Mouse (Mus musculus): Measurements from ENCODE around the gene Nfasc. TPM values are rescaled to one million over a fixed set of nuclear protein-coding genes. Genes with fewer than 3 reads are reported as not detected.

The Nfasc gene
- polyA plus RNA-seq, 1 experiment from 2014 or later, result 0.12 TPM

- H3K4me2 ChIP-seq, result no peak overlapping the region
- peaks cover 9% of the 10 kb centered on the region for H3K4me1 ChIP-seq (replicated peaks)
- no peak for ATAC-seq (ENCODE audit: low read depth)
- peaks cover 9% of the 10 kb centered on the region; the same call in 1 of the 2 replicates for H3K27me3 ChIP-seq
- H3K9ac ChIP-seq, result no peak overlapping the region
- H3K9me3 ChIP-seq (replicated peaks), result no peaks in the 10 kb centered on the region
- no peak for DNase-seq
- no peaks in the 10 kb centered on the region for H3K36me3 ChIP-seq
- H3K4me3 ChIP-seq (replicated peaks), result no peak overlapping the region
- WGBS (ENCODE audit: insufficient replicate concordance), result 25% methylated on average over 10 of the region's 10 CpGs
- no peak overlapping the region for H3K27ac ChIP-seq
Observed at GRCm38 (mm10) chr1:132562337-132562795, 179.2 kb downstream of the Nfasc start.

DNA sequence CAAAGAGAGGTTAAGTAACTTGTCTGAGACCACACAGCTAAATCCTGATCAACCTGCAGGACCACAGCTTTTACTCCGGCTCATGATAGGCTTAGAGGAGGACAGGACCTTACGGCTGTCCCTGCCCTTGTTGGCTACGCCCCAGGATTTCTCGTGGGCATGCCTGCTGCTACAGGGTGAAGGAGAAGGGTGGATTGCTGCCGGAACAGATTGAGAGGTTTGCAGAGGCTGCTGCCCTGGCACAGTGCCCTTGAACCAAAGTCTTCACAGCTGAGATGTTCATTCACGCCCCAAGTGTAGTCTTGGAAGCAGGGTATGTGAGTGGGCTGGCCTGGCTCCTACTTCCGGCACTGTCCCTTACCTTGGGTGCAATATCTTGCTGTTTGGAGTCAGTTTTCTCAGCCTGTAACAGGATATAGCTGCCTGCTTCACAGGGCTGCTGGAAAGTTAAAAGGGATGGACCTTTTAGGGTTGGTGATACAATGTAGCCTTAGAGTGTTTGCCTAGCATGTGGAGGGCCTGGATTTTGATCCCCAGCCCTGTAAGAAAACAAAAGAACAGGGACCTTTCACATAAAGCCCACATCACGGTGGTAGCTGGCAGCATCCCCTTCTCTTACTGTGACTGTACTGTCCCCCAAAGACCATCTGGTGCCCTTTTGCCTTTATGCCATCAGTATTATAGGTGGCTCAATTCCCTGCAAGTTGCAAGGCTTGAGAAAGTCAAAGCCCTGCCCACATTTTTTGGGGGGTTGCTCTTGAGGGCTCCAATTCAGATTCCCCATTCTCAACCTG is 180.5 kb downstream of the Nfasc start:
- H3K27ac ChIP-seq, result no peak overlapping the region
- DNase-seq, result no peak
- no peaks in the 10 kb centered on the region for H3K9me3 ChIP-seq (replicated peaks)
- 62% methylated on average over 8 of the region's 8 CpGs for WGBS (ENCODE audit: insufficient replicate concordance)
- H3K36me3 ChIP-seq, result no peaks in the 10 kb centered on the region
- no peak for ATAC-seq (ENCODE audit: low read depth)
- no peak overlapping the region for H3K4me2 ChIP-seq
- peaks cover 9% of the 10 kb centered on the region; the same call in 1 of the 2 replicates for H3K27me3 ChIP-seq
- no peak overlapping the region for H3K9ac ChIP-seq
- peaks cover 9% of the 10 kb centered on the region for H3K4me1 ChIP-seq (replicated peaks)
- H3K4me3 ChIP-seq (replicated peaks), result no peak overlapping the region

- H3K27ac ChIP-seq, result no peak overlapping the region
- peaks cover 9% of the 10 kb centered on the region for H3K4me1 ChIP-seq (replicated peaks)
- no peak overlapping the region for H3K4me3 ChIP-seq (replicated peaks)
- peaks cover 9% of the 10 kb centered on the region; the same call in 1 of the 2 replicates for H3K27me3 ChIP-seq
- no peak for ATAC-seq (ENCODE audit: low read depth)
- H3K9ac ChIP-seq, result no peak overlapping the region
- WGBS (ENCODE audit: insufficient replicate concordance), result 23% methylated on average over 6 of the region's 6 CpGs
- DNase-seq, result no peak
- H3K36me3 ChIP-seq, result no peaks in the 10 kb centered on the region
- no peak overlapping the region for H3K4me2 ChIP-seq
- no peaks in the 10 kb centered on the region for H3K9me3 ChIP-seq (replicated peaks)
Observed at GRCm38 (mm10) chr1:132559045-132559444, 182.6 kb downstream of the Nfasc start.

- Histone ChIP-seq H3K9me3 (replicated peaks) (no peaks in the 10 kb centered on the region), H3K27me3 (peaks cover 9% of the 10 kb centered on the region; the same call in 1 of the 2 replicates), H3K4me1 (replicated peaks) (peaks cover 9% of the 10 kb centered on the region), H3K27ac (no peak overlapping the region), H3K4me3 (replicated peaks) (no peak overlapping the region), H3K4me2 (no peak overlapping the region), H3K9ac (no peak overlapping the region), H3K36me3 (no peaks in the 10 kb centered on the region)
- ATAC-seq (ENCODE audit: low read depth) (peak; percentile 59), DNase-seq (no peak)
- 24% methylated on average over 9 of the region's 9 CpGs for WGBS (ENCODE audit: insufficient replicate concordance)
Observed at GRCm38 (mm10) chr1:132557901-132558631, 183.5 kb downstream of the Nfasc start.

DNA sequence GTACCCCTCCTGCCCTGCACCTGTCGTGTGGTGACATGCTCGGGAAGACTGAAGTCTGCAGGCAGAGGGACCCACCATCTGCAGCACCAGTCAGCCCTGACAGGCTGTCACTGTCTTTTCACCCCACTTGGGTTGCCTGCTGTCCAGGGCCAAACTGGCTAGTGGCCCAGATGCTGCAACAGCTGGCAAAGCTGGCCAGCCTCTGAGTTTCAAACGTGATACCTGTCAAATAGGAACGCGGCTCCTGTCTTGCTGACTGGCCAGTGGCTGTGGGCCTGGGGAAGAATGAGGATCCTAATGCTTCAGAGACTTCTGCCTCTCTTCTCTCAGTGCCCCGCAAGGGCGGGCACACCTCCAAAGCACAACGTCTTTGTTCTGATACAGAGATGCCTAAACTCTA is 197.8 kb downstream of the Nfasc start:
- ATAC-seq (ENCODE audit: low read depth) (no peak), DNase-seq (no peak)
- H3K27me3 ChIP-seq, result peaks cover 65% of the 10 kb centered on the region
- no peak overlapping the region for H3K4me2 ChIP-seq
- no peaks in the 10 kb centered on the region for H3K4me1 ChIP-seq (replicated peaks)
- no peak overlapping the region for H3K4me3 ChIP-seq (replicated peaks)
- WGBS (ENCODE audit: insufficient replicate concordance), result 54% methylated on average over 8 of the region's 8 CpGs
- no peaks in the 10 kb centered on the region for H3K36me3 ChIP-seq
- H3K27ac ChIP-seq, result no peak overlapping the region
- H3K9me3 ChIP-seq (replicated peaks), result no peaks in the 10 kb centered on the region
- no peak overlapping the region for H3K9ac ChIP-seq

DNA sequence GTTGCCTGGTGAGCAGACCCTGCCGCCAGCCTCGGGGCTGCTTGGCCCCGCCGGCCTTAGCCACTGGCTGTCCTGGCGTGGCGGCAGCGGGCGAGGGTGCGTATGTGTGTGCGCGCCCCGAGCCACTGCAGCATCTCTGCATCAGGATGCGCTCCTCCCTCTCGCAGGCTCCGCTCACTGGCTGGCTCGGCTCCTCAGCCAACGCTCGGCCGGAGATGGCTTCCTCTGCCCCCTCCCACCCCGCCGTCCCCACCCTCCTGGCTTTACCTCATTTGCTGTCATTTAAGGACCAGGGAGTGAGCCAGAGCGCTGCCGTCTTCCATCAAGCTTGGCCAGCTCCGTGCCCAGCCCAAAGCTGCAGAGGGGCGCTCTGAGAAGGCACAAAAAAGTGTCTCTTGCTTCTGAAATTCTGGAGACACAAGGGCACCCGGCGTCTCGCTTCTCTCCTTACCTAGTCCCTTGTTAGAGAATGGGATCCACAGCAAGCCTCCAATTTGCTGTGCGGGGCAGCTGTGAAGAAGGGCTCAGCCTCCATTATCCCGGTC is 198.8 kb downstream of the Nfasc start, which contains the start of gene Cntn2:
Cntn2 (minus strand) TSS at position 495 of the 545 bp plus-strand sequence.
- H3K27ac ChIP-seq, result no peak within 1 kb of the TSS
- H3K9me3 ChIP-seq (replicated peaks), result no peaks in the 10 kb centered on the region
- H3K4me1 ChIP-seq (replicated peaks), result no peaks in the 10 kb centered on the region
- no peak for DNase-seq
- no peak within 1 kb of the TSS for H3K4me2 ChIP-seq
- no peak within 1 kb of the TSS for H3K9ac ChIP-seq
- no peaks in the 10 kb centered on the region for H3K36me3 ChIP-seq
- peaks cover 71% of the 10 kb centered on the region for H3K27me3 ChIP-seq
- H3K4me3 ChIP-seq (replicated peaks), result no peak within 1 kb of the TSS
- 4% methylated on average over 30 of the region's 30 CpGs for WGBS (ENCODE audit: insufficient replicate concordance)
- no peak for ATAC-seq (ENCODE audit: low read depth)

GRCm38 (mm10) chr1:132541824-132542599 is 199.6 kb downstream of the Nfasc start:
- no peaks in the 10 kb centered on the region for H3K4me1 ChIP-seq (replicated peaks)
- H3K27me3 ChIP-seq, result peaks cover 75% of the 10 kb centered on the region
- H3K4me2 ChIP-seq, result no peak overlapping the region
- DNase-seq (no peak), ATAC-seq (ENCODE audit: low read depth) (no peak)
- H3K9me3 ChIP-seq (replicated peaks), result no peaks in the 10 kb centered on the region
- 11% methylated on average over 5 of the region's 5 CpGs for WGBS (ENCODE audit: insufficient replicate concordance)
- no peak overlapping the region for H3K9ac ChIP-seq
- H3K4me3 ChIP-seq (replicated peaks), result no peak overlapping the region
- no peaks in the 10 kb centered on the region for H3K36me3 ChIP-seq
- H3K27ac ChIP-seq, result no peak overlapping the region

DNA sequence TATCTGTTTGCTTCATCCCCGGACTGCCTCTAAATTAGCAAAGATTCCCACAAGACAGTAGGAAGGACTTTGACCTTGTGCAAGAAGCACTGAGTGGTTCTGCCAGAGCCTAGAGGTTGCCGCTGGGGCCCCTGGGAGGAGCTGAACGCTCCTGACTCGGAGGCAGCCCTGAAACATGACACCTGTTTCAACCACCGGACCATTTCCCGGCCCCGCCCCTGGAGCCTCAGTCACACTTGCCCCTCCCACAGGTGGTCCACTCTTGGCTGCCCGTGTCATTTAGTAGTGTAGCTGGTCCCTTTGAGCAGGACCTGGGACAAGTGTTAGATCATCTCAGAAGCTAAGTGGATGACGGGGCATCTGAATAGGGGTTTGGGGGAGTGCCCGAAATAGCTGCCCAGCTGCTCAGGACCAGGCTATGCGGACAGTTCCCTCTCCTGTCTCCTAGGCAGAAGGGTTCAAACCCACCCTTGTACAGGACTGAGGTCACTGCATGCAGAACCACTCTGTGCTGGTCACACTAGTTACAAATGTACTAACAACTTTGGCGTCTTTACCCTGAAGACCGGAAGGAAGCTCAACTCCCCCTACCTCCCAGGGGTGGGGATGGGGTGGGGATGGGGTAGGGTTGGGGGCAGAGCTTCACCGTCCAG is 200.3 kb downstream of the Nfasc start:
- H3K36me3 ChIP-seq, result no peaks in the 10 kb centered on the region
- H3K27ac ChIP-seq, result no peak overlapping the region
- H3K4me2 ChIP-seq, result no peak overlapping the region
- H3K4me3 ChIP-seq (replicated peaks), result no peak overlapping the region
- H3K9ac ChIP-seq, result no peak overlapping the region
- no peaks in the 10 kb centered on the region for H3K4me1 ChIP-seq (replicated peaks)
- H3K9me3 ChIP-seq (replicated peaks), result no peaks in the 10 kb centered on the region
- no peak for DNase-seq
- 4% methylated on average over 14 of the region's 14 CpGs for WGBS (ENCODE audit: insufficient replicate concordance)
- ATAC-seq (ENCODE audit: low read depth), result no peak
- peaks cover 77% of the 10 kb centered on the region for H3K27me3 ChIP-seq

DNA sequence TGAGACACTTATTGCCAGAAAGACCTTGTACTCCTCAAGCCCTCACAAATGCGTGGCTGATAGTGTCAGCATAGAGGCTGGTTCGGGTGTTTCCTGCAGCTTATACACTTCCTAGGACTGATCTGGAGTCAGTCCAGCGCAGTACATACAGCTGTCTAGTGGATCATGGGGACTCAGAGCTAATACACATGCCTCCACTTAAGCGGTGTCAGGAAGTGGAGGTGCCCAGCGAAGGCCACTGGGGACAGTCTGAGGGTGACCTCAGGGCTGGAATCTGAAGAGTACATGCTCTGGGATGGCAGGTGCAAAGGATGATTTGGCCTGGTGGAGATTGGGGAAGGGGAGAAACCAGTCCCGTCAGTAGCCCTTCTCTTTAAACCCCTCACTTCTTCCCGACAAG is 200.9 kb downstream of the Nfasc start:
- no peak for DNase-seq
- Histone ChIP-seq H3K4me2 (no peak overlapping the region), H3K9me3 (replicated peaks) (no peaks in the 10 kb centered on the region), H3K36me3 (no peaks in the 10 kb centered on the region), H3K9ac (no peak overlapping the region), H3K27me3 (peaks cover 81% of the 10 kb centered on the region), H3K27ac (no peak overlapping the region), H3K4me3 (replicated peaks) (no peak overlapping the region), H3K4me1 (replicated peaks) (no peaks in the 10 kb centered on the region)
- ATAC-seq (ENCODE audit: low read depth), result no peak
- WGBS (ENCODE audit: insufficient replicate concordance), result 44% methylated on average over 7 of the region's 7 CpGs

- no peak overlapping the region for H3K9ac ChIP-seq
- H3K27me3 ChIP-seq, result peaks cover 83% of the 10 kb centered on the region
Observed at GRCm38 (mm10) chr1:132537736-132538135, 203.9 kb downstream of the Nfasc start.

More at GRCm38 (mm10) chr1:132537736-132538135, 203.9 kb downstream of the Nfasc start:
- no peaks in the 10 kb centered on the region for H3K36me3 ChIP-seq
- no peak overlapping the region for H3K4me3 ChIP-seq (replicated peaks)
- no peak for ATAC-seq (ENCODE audit: low read depth)
- H3K4me2 ChIP-seq, result no peak overlapping the region
- no peaks in the 10 kb centered on the region for H3K4me1 ChIP-seq (replicated peaks)
- DNase-seq, result no peak
- no peak overlapping the region for H3K27ac ChIP-seq
- no peaks in the 10 kb centered on the region for H3K9me3 ChIP-seq (replicated peaks)
- 59% methylated on average over 5 of the region's 5 CpGs for WGBS (ENCODE audit: insufficient replicate concordance)
